Mouse (Mus musculus) forebrain, embryonic 13.5 days (tissue): Measurements from ENCODE around the gene Gm20604. TPM values are rescaled to one million over a fixed set of nuclear protein-coding genes. Genes with fewer than 3 reads are reported as not detected.

Experiments used
- ATAC-seq: fragments of 200-750 bp; cut with Nextera tagmentation; 2 replicates; pipeline ENCODE4 v1.8.0; 2017
- H3K27ac ChIP-seq: fragments of 300-500 bp; sonication (generic); 2 replicates; pipeline ENCODE4 v1.5.1; 2015; ENCODE audit warnings: inconsistent platforms, mild to moderate bottlenecking, moderate library complexity
- H3K27me3 ChIP-seq: fragments of 300-500 bp; sonication (generic); 2 replicates; pipeline ENCODE4 v1.6.1; 2015; ENCODE audit warnings: mild to moderate bottlenecking, inconsistent platforms
- H3K36me3 ChIP-seq: fragments of 300-500 bp; sonication (generic); 2 replicates; pipeline ENCODE4 v1.6.1; 2015; ENCODE audit warnings: mild to moderate bottlenecking, inconsistent platforms; ENCODE audit not compliant: poor library complexity, severe bottlenecking
- H3K4me1 ChIP-seq: fragments of 300-500 bp; sonication (generic); 2 replicates; pipeline ENCODE4 v1.6.1; 2015; ENCODE audit warnings: inconsistent platforms
- H3K4me2 ChIP-seq: fragments of 300-500 bp; sonication (generic); 2 replicates; pipeline ENCODE4 v1.6.1; 2015; ENCODE audit warnings: inconsistent platforms, mild to moderate bottlenecking, moderate library complexity
- H3K4me3 ChIP-seq: fragments of 300-500 bp; sonication (generic); 2 replicates; pipeline ENCODE4 v1.5.1; 2015; ENCODE audit warnings: mild to moderate bottlenecking, inconsistent platforms
- H3K9ac ChIP-seq: fragments of 300-500 bp; sonication (generic); 2 replicates; pipeline ENCODE4 v1.6.1; 2015; ENCODE audit warnings: mild to moderate bottlenecking, inconsistent platforms
- H3K9me3 ChIP-seq: fragments of 300-500 bp; sonication (generic); replicated peaks from 2 replicates; pipeline ENCODE4 v1.6.1; 2016; ENCODE audit warnings: inconsistent platforms
- WGBS: fragments of 180-500 bp; shearing (Covaris S2); methylation state at CpG from one replicate; pipeline ENCODE4 v1.1.7; 2015; 5-methylcytosine and 5-hydroxymethylcytosine counted together
- polyA plus RNA-seq: library from polyadenylated mRNA; unstranded; fragments of >200 nt; fragmentation: Nextera tagmentation; extraction: Ambion mirVana; gene quantifications from 2 replicates; pipeline ENCODE4 v1.2.1, GENCODE M21; 2015

Gene Gm20604
- polyA plus RNA-seq, 1 experiment from 2014 or later = 32.6 TPM

DNA sequence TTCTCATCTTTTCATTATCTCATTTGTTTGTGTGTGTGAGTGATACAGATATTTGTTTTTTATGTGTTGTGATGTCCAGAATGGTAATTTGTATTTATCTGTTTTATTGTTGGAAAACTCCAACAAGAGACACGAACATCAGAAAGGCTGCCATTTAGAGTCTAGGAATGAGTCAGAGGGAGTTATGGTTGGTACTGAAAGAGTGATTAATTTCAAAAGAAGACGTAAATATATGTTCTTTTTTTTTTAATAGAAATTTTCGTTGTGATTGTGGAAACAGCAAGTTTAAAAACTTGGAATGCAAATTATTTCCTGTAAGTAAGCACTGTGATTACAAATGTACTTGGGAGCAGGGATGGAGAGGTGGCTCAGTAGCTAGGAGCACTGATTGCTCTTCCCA is 3.2 kb upstream of the Gm20604 start:
- Histone ChIP-seq H3K9me3 (no peaks in the 10 kb centered on the region), H3K27me3 (no peaks in the 10 kb centered on the region), H3K36me3 (peaks cover 32% of the 10 kb centered on the region), H3K9ac (no peak overlapping the region), H3K27ac (no peak overlapping the region), H3K4me1 (peaks cover 22% of the 10 kb centered on the region), H3K4me3 (no peak overlapping the region), H3K4me2 (no peak overlapping the region)
- no peak for ATAC-seq
- 88% methylated on average over 3 of the region's 3 CpGs for WGBS

DNA sequence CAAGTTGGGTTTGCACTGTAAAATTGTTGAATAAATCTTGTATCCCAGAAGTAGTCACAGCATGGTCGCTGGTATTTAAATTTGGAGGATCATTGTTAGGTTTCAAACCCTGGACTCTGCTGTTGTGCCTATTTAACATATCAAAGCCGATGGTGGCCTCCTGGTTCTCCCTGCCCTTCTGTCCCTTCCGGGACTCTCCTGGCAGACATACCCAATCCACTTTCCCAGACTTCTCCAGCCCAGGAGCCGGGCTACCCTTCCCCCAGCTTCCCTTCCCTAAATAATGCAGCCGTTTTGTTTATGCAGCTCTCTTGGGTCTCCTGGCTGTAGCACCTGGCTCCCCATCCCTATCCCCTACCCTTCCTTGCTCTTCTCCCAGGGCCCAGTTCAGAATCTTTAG is 464 bp upstream of the Gm20604 start:
- under 1% methylated on average over 5 of the region's 5 CpGs for WGBS

DNA sequence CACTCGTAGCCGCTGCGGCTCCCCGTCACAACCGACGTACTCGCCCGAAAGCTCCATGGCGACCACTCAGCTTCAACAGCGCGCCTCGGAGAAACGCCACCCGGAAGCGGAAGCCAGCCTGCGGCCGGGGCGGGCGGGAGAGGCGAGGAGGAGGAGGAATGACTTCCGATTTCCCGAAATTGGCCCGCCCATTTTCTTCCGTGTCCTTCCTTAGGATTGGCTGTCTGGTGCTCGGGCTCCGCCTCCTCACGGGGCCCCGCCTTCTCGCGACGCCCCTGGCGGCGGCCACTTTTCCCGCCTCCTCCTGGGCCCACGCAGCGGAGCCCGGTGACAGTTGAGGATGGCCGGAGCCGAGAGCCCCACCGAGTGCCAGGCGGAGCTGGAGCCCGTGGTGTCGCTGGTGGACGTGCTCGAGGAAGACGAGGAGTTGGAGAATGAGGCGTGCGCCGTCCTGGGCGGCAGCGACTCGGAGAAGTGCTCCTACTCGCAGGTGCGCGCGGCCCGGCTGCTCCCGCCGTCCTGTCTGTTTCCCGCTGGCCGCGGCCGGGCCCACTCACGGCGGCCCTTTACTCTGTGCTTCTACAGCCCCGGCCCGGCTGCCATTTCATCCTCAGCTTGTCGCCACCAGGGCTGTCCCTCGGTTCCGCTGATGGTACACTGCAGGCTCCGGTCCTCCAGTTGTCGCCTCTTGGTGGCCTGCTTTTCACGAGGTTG is 626 bp downstream of the Gm20604 start, which contains the start of the genes Gm28051, Gon7 and Ubr7:
Gm28051 (minus strand) TSS at position 77 of the 714 bp plus-strand sequence.
Gon7 (minus strand) TSS at position 115 of the 714 bp plus-strand sequence.
Ubr7 (plus strand) TSS at position 279 of the 714 bp plus-strand sequence.
- Histone ChIP-seq H3K27me3 (no peaks in the 10 kb centered on the region), H3K36me3 (peaks cover 14% of the 10 kb centered on the region), H3K4me3 (peak within 1 kb of the TSS; percentile 89), H3K9ac (peak within 1 kb of the TSS; percentile 91), H3K4me1 (peaks cover 33% of the 10 kb centered on the region), H3K4me2 (peak within 1 kb of the TSS; percentile 92), H3K27ac (peak within 1 kb of the TSS; percentile 86), H3K9me3 (no peaks in the 10 kb centered on the region)
- WGBS = under 1% methylated on average over 73 of the region's 73 CpGs
- ATAC-seq = peak; percentile 98

More for the DNA sequence above, 464 bp upstream of the Gm20604 start:
- no peak overlapping the region for H3K27ac ChIP-seq
- H3K9me3 ChIP-seq = no peaks in the 10 kb centered on the region
- H3K36me3 ChIP-seq = peaks cover 15% of the 10 kb centered on the region
- peak overlapping the region; percentile 89 for H3K4me3 ChIP-seq
- H3K27me3 ChIP-seq = no peaks in the 10 kb centered on the region
- peak overlapping the region; percentile 92 for H3K4me2 ChIP-seq
- peak overlapping the region; percentile 91 for H3K9ac ChIP-seq
- peaks cover 33% of the 10 kb centered on the region for H3K4me1 ChIP-seq
- no peak for ATAC-seq

DNA sequence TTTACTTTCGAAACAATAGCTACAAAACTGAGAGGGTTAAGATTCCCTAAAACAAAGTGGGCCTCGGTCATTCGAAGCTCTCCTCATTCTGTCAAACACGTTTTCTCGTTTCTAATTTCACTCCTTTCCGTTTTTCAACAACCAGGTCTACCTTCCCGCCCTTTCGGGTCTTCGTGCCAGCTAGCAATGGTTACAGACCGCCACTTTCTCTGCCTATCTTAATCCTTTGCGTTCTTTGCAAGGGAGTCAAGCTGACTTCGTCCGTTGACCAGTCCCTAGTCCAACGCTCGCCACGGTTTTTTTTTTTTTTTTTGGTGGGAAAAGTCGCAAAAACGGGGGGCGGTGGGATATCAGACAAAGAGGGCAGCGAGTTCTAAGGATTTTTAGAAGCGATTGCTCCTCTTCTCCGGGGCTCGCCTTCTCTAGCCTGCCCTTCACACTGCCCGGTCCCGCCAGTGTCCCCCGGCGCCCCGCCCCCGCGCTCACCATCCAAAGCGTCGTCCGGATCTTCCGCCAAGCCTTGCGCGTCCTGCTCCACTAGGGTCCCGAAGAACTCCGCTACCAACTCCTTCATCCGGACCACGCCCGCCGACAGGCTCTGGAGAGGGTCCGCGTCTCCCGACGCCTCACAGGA is 1.3 kb downstream of the Gm20604 start:
- Histone ChIP-seq H3K27ac (peak overlapping the region; percentile 86), H3K4me3 (peak overlapping the region; percentile 89), H3K36me3 (peaks cover 8% of the 10 kb centered on the region), H3K27me3 (no peaks in the 10 kb centered on the region), H3K4me2 (peak overlapping the region; percentile 75), H3K9me3 (no peaks in the 10 kb centered on the region), H3K9ac (peak overlapping the region; percentile 73), H3K4me1 (peaks cover 33% of the 10 kb centered on the region)
- 1% methylated on average over 46 of the region's 46 CpGs for WGBS
- ATAC-seq = no peak; the same call in 1 of the 2 replicates

DNA sequence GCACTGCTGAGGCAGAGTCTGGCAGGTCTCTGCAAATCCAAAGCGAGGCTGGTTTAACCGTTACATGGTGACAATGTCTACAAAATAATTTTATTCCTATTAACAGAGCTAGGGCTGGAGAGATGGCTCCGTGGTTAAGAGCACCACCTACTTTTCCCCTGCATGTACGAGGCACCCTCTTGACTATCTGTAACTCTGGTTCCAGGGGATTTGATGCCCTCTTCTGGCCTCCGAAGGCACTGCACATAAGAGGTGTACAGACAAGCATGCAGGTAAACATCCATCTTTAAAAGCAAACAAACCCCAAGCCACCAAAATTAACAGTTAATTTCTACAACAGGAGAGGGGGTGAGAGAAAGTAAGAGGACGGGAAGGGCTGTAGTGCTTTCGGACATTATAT is 2.2 kb downstream of the Gm20604 start:
- Histone ChIP-seq H3K9me3 (no peaks in the 10 kb centered on the region), H3K9ac (0 out of 2 replicates have a peak overlapping the region, but pooled peaks have one; percentile 73), H3K36me3 (peaks cover 7% of the 10 kb centered on the region; the same call in 1 of the 2 replicates), H3K4me3 (peak overlapping the region; percentile 89), H3K4me1 (peaks cover 33% of the 10 kb centered on the region), H3K27me3 (no peaks in the 10 kb centered on the region), H3K27ac (no peak overlapping the region), H3K4me2 (peak overlapping the region; percentile 75)
- ATAC-seq = no peak
- WGBS = 88% methylated on average over 7 of the region's 7 CpGs

DNA sequence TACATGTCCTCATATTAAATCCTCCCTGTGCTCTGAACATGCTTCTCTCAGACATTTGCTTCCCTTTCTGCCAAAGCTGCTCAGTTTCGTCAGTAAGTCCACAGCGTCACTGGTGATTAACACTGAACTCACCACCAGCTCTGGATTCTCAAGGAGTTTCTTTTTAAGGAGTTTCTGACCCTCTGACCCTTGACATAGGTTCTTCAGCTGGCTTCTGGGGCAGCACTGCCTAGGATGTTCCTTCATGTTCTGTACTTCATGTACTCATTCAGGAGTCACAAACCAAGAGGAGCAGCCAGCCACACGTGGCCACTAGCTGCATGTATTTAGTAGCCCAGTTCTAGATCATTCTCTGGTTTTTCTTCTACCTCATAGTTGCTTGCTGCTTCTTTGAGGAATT is 10.2 kb downstream of the Gm20604 start:
- 89% methylated on average over 3 of the region's 3 CpGs for WGBS
- peaks cover 26% of the 10 kb centered on the region for H3K36me3 ChIP-seq
- H3K4me1 ChIP-seq = peaks cover 11% of the 10 kb centered on the region

DNA sequence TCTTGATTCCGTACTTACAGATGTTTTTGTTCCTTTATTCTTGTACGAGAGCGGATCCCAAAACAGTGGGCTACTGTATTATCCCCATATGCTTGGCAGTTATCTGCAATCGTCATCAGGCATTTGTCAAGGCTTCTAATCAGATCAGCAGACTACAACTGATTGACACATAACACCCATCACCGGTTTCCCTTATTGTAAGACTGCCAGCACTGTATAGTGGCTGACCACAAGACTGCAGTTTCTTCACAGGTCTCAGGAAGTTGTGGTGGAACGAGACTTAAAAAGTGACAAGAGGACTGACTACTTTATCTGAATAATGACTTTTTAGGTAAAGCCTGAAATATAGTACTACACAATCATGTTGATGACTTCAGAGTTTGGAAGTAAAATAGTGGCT is 13.6 kb downstream of the Gm20604 start:
- H3K27me3 ChIP-seq = no peaks in the 10 kb centered on the region
- peaks cover 25% of the 10 kb centered on the region for H3K4me1 ChIP-seq
- no peaks in the 10 kb centered on the region for H3K9me3 ChIP-seq
- H3K4me2 ChIP-seq = peak overlapping the region; percentile 87
- peaks cover 31% of the 10 kb centered on the region for H3K36me3 ChIP-seq
- 59% methylated on average over 6 of the region's 6 CpGs for WGBS
- H3K4me3 ChIP-seq = peak overlapping the region; percentile 88; the same call in 1 of the 2 replicates
- no peak for ATAC-seq
- H3K9ac ChIP-seq = no peak overlapping the region
- H3K27ac ChIP-seq = no peak overlapping the region

More for the DNA sequence above, 10.2 kb downstream of the Gm20604 start:
- Histone ChIP-seq H3K9ac (no peak overlapping the region), H3K27me3 (no peaks in the 10 kb centered on the region), H3K4me3 (no peak overlapping the region), H3K27ac (no peak overlapping the region), H3K4me2 (no peak overlapping the region), H3K9me3 (no peaks in the 10 kb centered on the region)
- no peak for ATAC-seq

DNA sequence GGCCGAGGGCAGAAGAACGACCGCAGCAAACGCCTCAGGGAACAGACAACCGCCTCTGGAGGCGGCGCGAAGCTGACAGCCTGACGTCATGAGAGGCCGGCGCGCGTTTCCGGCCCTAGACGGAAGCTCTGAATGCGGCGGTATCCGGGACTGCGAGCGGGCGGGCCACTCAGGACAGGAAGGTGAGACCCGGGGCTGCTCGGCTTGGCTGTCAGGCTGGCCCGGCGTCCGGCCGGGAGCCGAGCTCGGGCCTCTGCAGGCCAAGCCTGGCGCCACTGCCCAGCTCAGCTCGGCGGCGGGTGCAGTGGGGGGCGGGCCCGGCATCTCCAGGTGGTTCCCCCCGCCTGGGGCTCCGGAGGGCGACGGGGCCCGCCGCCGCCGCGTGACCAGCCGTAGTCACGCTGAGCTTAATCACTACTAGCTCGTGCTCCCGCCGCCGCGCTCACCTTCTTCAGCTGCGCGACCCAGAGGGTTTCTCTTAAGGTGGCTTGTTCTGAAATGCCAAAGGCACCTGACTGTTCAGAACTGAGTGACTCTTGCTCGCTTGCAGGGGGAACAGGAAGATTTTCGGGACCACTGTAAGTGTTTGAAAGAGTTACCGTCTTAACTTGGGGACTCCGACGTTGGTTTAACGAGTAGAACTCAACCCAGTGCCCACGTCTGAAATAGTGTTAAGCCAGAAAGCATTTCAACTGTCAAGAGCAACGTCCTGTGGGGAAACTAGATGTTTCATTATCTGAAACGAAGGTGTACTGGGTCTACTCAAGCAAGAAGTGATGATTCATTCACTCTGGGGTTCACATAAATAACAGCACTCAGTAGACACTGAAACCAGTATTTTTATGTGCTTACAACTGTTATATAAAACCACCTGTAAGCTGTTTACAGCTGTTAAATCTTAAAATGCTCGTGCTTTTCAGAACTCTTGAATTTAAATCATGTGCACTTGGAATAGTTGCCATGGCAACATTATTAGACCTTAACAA is 14.6 kb downstream of the Gm20604 start, which contains the start of the genes Moap1 and Tmem251:
Moap1 (minus strand) TSS at position 73 of the 986 bp plus-strand sequence.
Tmem251 (plus strand) TSS at position 174 of the 986 bp plus-strand sequence.
- Histone ChIP-seq H3K4me3 (peak within 1 kb of the TSS; percentile 88), H3K27me3 (no peaks in the 10 kb centered on the region), H3K9ac (peak within 1 kb of the TSS; percentile 95), H3K4me2 (peak within 1 kb of the TSS; percentile 87), H3K27ac (peak within 1 kb of the TSS; percentile 93), H3K36me3 (peaks cover 25% of the 10 kb centered on the region), H3K4me1 (peaks cover 25% of the 10 kb centered on the region), H3K9me3 (no peaks in the 10 kb centered on the region)
- ATAC-seq = peak; percentile 98
- WGBS = under 1% methylated on average over 61 of the region's 63 CpGs

DNA sequence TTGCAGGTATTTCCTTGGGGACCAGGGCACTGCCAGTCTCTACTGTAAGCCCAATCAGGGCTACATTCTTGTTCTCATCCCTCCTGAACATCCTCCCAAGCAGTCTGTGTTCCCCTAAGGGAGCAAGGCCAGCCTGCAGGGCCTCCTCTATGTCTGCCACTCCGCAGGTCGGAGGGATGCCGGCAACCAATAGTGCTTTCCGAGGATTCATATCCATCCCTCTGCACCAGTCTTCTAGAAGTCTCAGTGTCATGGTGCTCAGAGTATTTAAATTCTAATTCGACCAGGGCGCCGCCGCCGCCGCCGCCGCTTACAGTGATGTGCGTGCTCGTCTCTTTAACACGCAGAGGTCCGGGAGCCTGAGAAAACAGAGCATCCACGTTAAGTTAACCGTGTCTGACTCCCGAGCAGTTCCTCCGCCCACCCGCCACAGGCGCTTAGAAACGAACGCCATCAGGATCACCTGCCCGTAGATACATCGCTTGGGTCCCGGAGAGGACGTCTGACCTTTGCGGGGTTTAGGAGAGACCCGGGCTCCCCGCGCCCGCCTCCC is 15.4 kb downstream of the Gm20604 start:
- Histone ChIP-seq H3K27me3 (no peaks in the 10 kb centered on the region), H3K4me1 (peaks cover 25% of the 10 kb centered on the region), H3K4me3 (peak overlapping the region; percentile 88), H3K4me2 (peak overlapping the region; percentile 87), H3K9ac (peak overlapping the region; percentile 95), H3K27ac (peak overlapping the region; percentile 93), H3K9me3 (no peaks in the 10 kb centered on the region), H3K36me3 (peaks cover 18% of the 10 kb centered on the region)
- peak; percentile 71 for ATAC-seq
- WGBS = under 1% methylated on average over 33 of the region's 33 CpGs

DNA sequence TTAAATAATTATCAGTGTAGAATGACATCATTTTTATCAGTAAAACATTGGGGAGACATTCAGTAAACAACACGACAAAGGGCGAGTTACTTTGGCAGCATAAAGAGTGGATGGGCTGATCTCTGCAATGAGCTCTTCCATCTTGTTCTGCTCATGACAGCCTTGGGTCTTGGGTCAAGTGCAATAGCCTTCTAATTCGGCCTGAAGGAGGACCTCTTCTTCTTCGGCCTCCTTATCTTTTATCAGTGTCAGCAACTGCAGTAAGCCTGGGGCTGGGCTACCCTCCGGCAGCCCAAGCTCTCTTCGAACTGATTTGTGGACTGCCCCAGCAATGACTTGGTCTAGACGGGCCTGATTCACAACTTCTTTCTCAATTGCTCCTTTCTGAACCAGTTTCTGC is 16.4 kb downstream of the Gm20604 start:
- peak overlapping the region; percentile 87; the same call in 1 of the 2 replicates for H3K4me2 ChIP-seq
- peaks cover 12% of the 10 kb centered on the region for H3K36me3 ChIP-seq
- H3K4me3 ChIP-seq = no peak overlapping the region
- H3K27me3 ChIP-seq = no peaks in the 10 kb centered on the region
- H3K4me1 ChIP-seq = peaks cover 25% of the 10 kb centered on the region
- no peak for ATAC-seq
- H3K9me3 ChIP-seq = no peaks in the 10 kb centered on the region
- H3K27ac ChIP-seq = no peak overlapping the region
- 89% methylated on average over 7 of the region's 7 CpGs for WGBS
- peak overlapping the region; percentile 95 for H3K9ac ChIP-seq

DNA sequence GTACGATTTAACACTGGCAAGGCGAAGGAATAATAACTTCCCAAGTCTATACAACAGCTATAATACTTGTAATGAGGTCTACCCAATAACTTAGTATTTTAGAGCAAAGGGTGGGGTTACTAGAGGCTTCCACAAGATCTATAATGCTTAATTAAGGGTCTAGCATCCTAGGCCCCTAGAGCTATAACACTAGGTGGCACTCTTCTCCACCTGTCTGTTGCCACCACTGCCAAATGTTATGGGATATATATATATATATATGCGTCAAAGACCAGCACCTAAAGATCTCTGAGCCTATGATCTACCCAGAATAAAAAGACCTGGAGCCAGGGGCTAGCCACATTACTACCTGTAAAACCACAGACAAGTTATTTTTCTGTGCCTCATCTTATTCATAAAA is 18.2 kb downstream of the Gm20604 start:
- no peaks in the 10 kb centered on the region for H3K27me3 ChIP-seq
- no peak for ATAC-seq
- no peak overlapping the region for H3K27ac ChIP-seq
- H3K9me3 ChIP-seq = no peaks in the 10 kb centered on the region
- no peak overlapping the region for H3K4me3 ChIP-seq
- H3K9ac ChIP-seq = no peak overlapping the region
- H3K4me1 ChIP-seq = peaks cover 25% of the 10 kb centered on the region
- 0 out of 2 replicates have a peak, but pooled peaks cover 4% of the 10 kb centered on the region for H3K36me3 ChIP-seq
- 70% methylated on average over 3 of the region's 3 CpGs for WGBS
- H3K4me2 ChIP-seq = no peak overlapping the region
